Comparison of ENCODE assay signal across 8 mouse cellular contexts in the genomic region with DNA sequence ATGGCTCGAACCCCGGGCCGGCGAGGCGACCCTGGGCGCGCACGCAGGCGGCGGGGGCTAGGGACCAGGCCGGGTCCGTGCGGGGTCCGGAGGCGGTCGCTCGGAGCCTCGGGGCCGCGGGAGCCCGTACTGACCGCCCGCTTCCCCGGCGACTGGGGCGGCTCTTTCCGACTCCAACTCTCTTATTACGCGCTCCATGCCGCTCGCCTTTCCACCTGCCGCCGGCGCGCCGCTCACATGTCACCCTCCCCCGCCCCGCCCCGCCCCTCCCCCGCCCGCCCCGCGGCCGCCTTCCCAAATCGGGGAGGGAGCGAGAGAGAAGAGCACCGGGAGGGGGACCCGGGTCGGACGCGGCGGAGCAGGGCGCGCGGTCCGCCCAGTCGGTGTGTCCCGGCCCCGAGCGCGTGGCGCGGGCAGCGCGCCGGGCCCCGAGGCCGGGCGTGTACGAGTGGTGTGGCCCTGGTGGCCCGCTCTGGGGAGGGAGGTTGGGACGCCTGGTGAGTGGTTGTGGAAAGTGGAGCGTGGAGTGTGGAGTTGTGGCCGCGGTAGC. TPM values are rescaled to one million over a fixed set of nuclear protein-coding genes. Genes with fewer than 3 reads are reported as not detected.
DNase-seq lines count a peak whose midpoint lies in the region; ATAC-seq and TF ChIP-seq lines count a peak whose summit lies in the region.

No protein-coding gene starts in this region.

- peak overlapping the region; percentile 69 for H3K9ac ChIP-seq in heart, embryonic 14.5 days (ENCODE audit: low read length)
- peak overlapping the region; percentile 30 for H3K9ac ChIP-seq in limb, embryonic 11.5 days (ENCODE audit: low read length)
- H3K9ac ChIP-seq in neural tube, embryonic 13.5 days = peak overlapping the region; percentile 81

- no peaks in the 10 kb centered on the region for H3K36me3 ChIP-seq in heart, embryonic 14.5 days (ENCODE audit: control insufficient read depth, insufficient read depth, low read length)
- no peaks in the 10 kb centered on the region for H3K36me3 ChIP-seq in limb, embryonic 11.5 days (ENCODE audit: control insufficient read depth, insufficient read depth, low read length)
- H3K36me3 ChIP-seq in neural tube, embryonic 13.5 days = no peaks in the 10 kb centered on the region

- intact Hi-C loops in left cerebral cortex, adult 2 months (cut with DNase I) = no loop called here

- H3K4me3 ChIP-seq in left cerebral cortex, adult 2 months = peak overlapping the region; percentile 67
- H3K4me3 ChIP-seq in heart, embryonic 14.5 days (ENCODE audit: control insufficient read depth in 1 of 2, insufficient read depth in 1 of 2, low read depth in 1 of 2, low read length in 2 of 2) = peak overlapping the region; percentile 52 to 66
- peak overlapping the region; percentile 47 for H3K4me3 ChIP-seq in limb, embryonic 11.5 days (ENCODE audit: low read depth, low read length)
- peak overlapping the region; percentile 67 for H3K4me3 ChIP-seq in neural tube, embryonic 13.5 days

- no peaks in the 10 kb centered on the region for H3K9me3 ChIP-seq in heart, embryonic 14.5 days (ENCODE audit: control insufficient read depth, low read length)
- H3K9me3 ChIP-seq in limb, embryonic 11.5 days (ENCODE audit: control insufficient read depth, low read length) = no peaks in the 10 kb centered on the region
- H3K9me3 ChIP-seq in neural tube, embryonic 13.5 days = no peaks in the 10 kb centered on the region

- under 1% methylated on average over 48 of the region's 75 CpGs for WGBS in heart, embryonic 14.5 days
- 0% methylated on average over 36 of the region's 75 CpGs for WGBS in limb, embryonic 11.5 days
- under 1% methylated on average over 61 of the region's 75 CpGs for WGBS in neural tube, embryonic 13.5 days

- peaks cover 67% of the 10 kb centered on the region for H3K27me3 ChIP-seq in heart, embryonic 14.5 days (ENCODE audit: control insufficient read depth, insufficient read depth, low read length)
- H3K27me3 ChIP-seq in limb, embryonic 11.5 days (ENCODE audit: control insufficient read depth, insufficient read depth, low read length) = peaks cover 66% of the 10 kb centered on the region
- H3K27me3 ChIP-seq in neural tube, embryonic 13.5 days = peaks cover 72% of the 10 kb centered on the region

- H3K4me2 ChIP-seq in heart, embryonic 14.5 days (ENCODE audit: low read length) = peak overlapping the region; percentile 100
- H3K4me2 ChIP-seq in limb, embryonic 11.5 days (ENCODE audit: low read depth, severe bottlenecking) = peak overlapping the region; percentile 100
- peak overlapping the region; percentile 100 for H3K4me2 ChIP-seq in neural tube, embryonic 13.5 days

- no peak for DNase-seq in left cerebral cortex, adult 2 months (ENCODE audit: extremely low spot score in 1 of 2, low spot score in 2 of 2)
- no peak for DNase-seq in left cerebral cortex, adult 8-10 months (ENCODE audit: low spot score in 2 of 2)
- DNase-seq in embryo, embryonic 11 days = peak; percentile 60
- DNase-seq in limb, embryonic 11.5 days (ENCODE audit: low spot score) = peak; percentile 51
- DNase-seq in right cerebral cortex, postnatal 14 days = no peak
- DNase-seq in spleen, postnatal 36 days (ENCODE audit: low spot score in 2 of 2) = no peak

- no peak for TF ChIP-seq CTCF in left cerebral cortex, adult 2 months (IDR thresholded peaks at IDR 0.05)

- no peak overlapping the region for H3K27ac ChIP-seq in left cerebral cortex, adult 2 months
- no peak overlapping the region for H3K27ac ChIP-seq in heart, embryonic 14.5 days (replicated peaks in 1 of 2; ENCODE audit: control insufficient read depth in 1 of 2, insufficient read depth in 1 of 2, low read depth in 2 of 2, low read length in 2 of 2)
- H3K27ac ChIP-seq in limb, embryonic 11.5 days (replicated peaks; ENCODE audit: low read depth, low read length) = no peak overlapping the region
- no peak overlapping the region for H3K27ac ChIP-seq in neural tube, embryonic 13.5 days (replicated peaks)

- peak; percentile 36 for ATAC-seq in heart, embryonic 14.5 days (ENCODE audit: insufficient number of reproducible peaks, insufficient read depth, low FRiP score, low read depth)
- ATAC-seq in limb, embryonic 11.5 days (ENCODE audit: insufficient number of reproducible peaks, low FRiP score, low TSS enrichment, low read depth) = peak; percentile 24
- peak; percentile 46 for ATAC-seq in neural tube, embryonic 13.5 days (ENCODE audit: low read depth)

- H3K4me1 ChIP-seq in heart, embryonic 14.5 days (ENCODE audit: control insufficient read depth in 2 of 2, insufficient read depth in 2 of 2, low read length in 2 of 2) = peaks cover 4 to 5% of the 10 kb centered on the region in 2 experiments; a peak in 2 of 4 replicates
- peaks cover 8% of the 10 kb centered on the region for H3K4me1 ChIP-seq in limb, embryonic 11.5 days (ENCODE audit: control insufficient read depth, insufficient read depth, low read length)
- peaks cover 29% of the 10 kb centered on the region for H3K4me1 ChIP-seq in neural tube, embryonic 13.5 days (replicated peaks)

RNA-seq across cellular contexts. Expression of a gene that starts 1.1 kb away (rescaled TPM):
- total RNA-seq in left cerebral cortex, adult 2 months (2021) = 1 to 10 TPM; 6.9 to 7.5 TPM
- total RNA-seq in left cerebral cortex, adult 8-10 months (2022) = 1 to 10 TPM; 7.5 to 9.1 (median 7.7) TPM
- polyA plus RNA-seq in heart, embryonic 14.5 days (2014; fragmentation: Nextera tagmentation; extraction: Ambion mirVana) = 0.24 and 0.54 TPM in 2 replicates
- polyA plus RNA-seq in limb, embryonic 11.5 days (2014; fragmentation: Nextera tagmentation; extraction: Ambion mirVana) = 5.1 and 6.1 TPM in 2 replicates
- polyA plus RNA-seq in neural tube, embryonic 13.5 days (2015; fragmentation: Nextera tagmentation; extraction: Ambion mirVana) = 5.0 and 5.8 TPM in 2 replicates

Comparison
In these comparisons a context has a peak if more than half of its experiments do, and no peak if none do; other contexts are left out.
1. DNase-seq: peak in embryo, embryonic 11 days (single experiment) and limb, embryonic 11.5 days (single experiment); none in left cerebral cortex, adult 2 months (0 of 2), left cerebral cortex, adult 8-10 months (0 of 2), right cerebral cortex, postnatal 14 days (single experiment) and spleen, postnatal 36 days (0 of 2).
2. H3K9ac ChIP-seq: peak in every context shown above with its lines; median percentile 81 in neural tube, embryonic 13.5 days; 69 in heart, embryonic 14.5 days; 30 in limb, embryonic 11.5 days.
3. Peak in every context shown above with its lines, with median percentiles within 50 percentile points of each other: H3K4me3 ChIP-seq, ATAC-seq and H3K4me2 ChIP-seq.